Mouse (Mus musculus): ENCODE results near the gene Cds1.

DNA sequence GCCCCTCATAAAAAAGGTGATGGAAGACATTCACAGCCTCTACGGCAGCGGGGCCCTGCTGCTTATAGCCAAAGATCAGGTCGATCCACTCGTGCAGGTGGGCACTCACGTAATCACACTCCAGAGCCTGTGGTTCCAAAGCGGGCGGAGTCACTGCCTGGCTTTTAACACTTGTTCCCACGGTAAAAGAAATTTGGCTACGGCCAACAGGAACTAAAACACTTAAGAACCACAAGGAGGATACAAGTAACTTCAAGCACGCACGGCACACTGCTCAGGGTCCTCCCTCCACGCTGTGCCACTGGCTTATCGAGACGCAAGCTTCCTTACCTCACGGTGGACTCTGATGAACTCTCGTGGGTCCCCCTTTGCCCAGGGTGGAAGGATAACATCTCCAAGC is 90.5 kb downstream of the Cds1 start:
- TF ChIP-seq POLR2A (IDR thresholded peaks at IDR 0.05; ENCODE audit: insufficient read depth, low read length) (no peak), CTCF (IDR thresholded peaks at IDR 0.05; ENCODE audit: low read depth, low read length) (no peak), EP300 (IDR thresholded peaks at IDR 0.05; ENCODE audit: insufficient read depth, low read depth, low read length) (no peak)

Data from ES-Bruce4 (cell line).